Mouse (Mus musculus) myocyte (in vitro differentiated cells): ENCODE measurements at regions not wholly inside any gene's neighbourhood (a gene's known extent, or its start where the extent isn't known, plus 50 kb on each side); places are given as distances from the start of the nearest gene placed in this dataset.

Source experiments
- CEBPB ChIP-seq: IDR thresholded peaks from 2 replicates; pipeline ENCODE4 v1.6.1; 2011; ENCODE audit warnings: mild to moderate bottlenecking, moderate library complexity; ENCODE audit not compliant: poor library complexity, insufficient read depth, severe bottlenecking
- E2F4 ChIP-seq: IDR thresholded peaks from one replicate; pipeline ENCODE4 v1.6.1; 2011; ENCODE audit warnings: mild to moderate bottlenecking, control low read depth, moderate library complexity; ENCODE audit not compliant: insufficient read depth
- MAX ChIP-seq: IDR thresholded peaks from one replicate; pipeline ENCODE4 v1.6.1; 2011; ENCODE audit warnings: low read depth, mild to moderate bottlenecking, control low read depth
- MYOD1 ChIP-seq, 3 experiments: IDR thresholded peaks; one replicate each; pipeline ENCODE4 v1.6.1; 2011; ENCODE audit warnings: control low read depth in 2 of 3, low read depth in 2 of 3, mild to moderate bottlenecking in 2 of 3, moderate library complexity in 1 of 3; ENCODE audit not compliant: insufficient read length in 2 of 3, control insufficient read depth in 1 of 3
- MYOG ChIP-seq, 3 experiments: IDR thresholded peaks; one replicate each; pipeline ENCODE4 v1.6.1; 2011; ENCODE audit warnings: control low read depth in 2 of 3, low read depth in 2 of 3, mild to moderate bottlenecking in 2 of 3; ENCODE audit not compliant: insufficient read length in 2 of 3, control insufficient read depth in 1 of 3, insufficient read depth in 1 of 3
- POLR2A ChIP-seq: IDR thresholded peaks from one replicate; pipeline ENCODE4 v1.6.1; 2011; ENCODE audit warnings: low read depth, mild to moderate bottlenecking, control low read depth, moderate library complexity; ENCODE audit not compliant: insufficient read length
- POLR2AphosphoS2 ChIP-seq: IDR thresholded peaks from one replicate; pipeline ENCODE4 v1.6.1; 2011; ENCODE audit warnings: low read depth, control low read depth; ENCODE audit not compliant: insufficient read length
- REST ChIP-seq: IDR thresholded peaks from one replicate; pipeline ENCODE4 v1.6.1; 2011; ENCODE audit warnings: mild to moderate bottlenecking, control low read depth, moderate library complexity; ENCODE audit not compliant: insufficient read depth, insufficient read length
- SRF ChIP-seq: IDR thresholded peaks from one replicate; pipeline ENCODE4 v1.6.1; 2011; ENCODE audit warnings: low read depth; ENCODE audit not compliant: control insufficient read depth, insufficient read length
- TCF12 ChIP-seq: IDR thresholded peaks from one replicate; pipeline ENCODE4 v1.6.1; 2011; ENCODE audit warnings: mild to moderate bottlenecking, control low read depth; ENCODE audit not compliant: poor library complexity, insufficient read depth, severe bottlenecking
- TCF3 ChIP-seq: IDR thresholded peaks from one replicate; pipeline ENCODE4 v1.6.1; 2011; ENCODE audit warnings: low read depth, control low read depth; ENCODE audit not compliant: insufficient read length
- USF1 ChIP-seq: IDR thresholded peaks from one replicate; pipeline ENCODE4 v1.6.1; 2011; ENCODE audit warnings: low read depth, mild to moderate bottlenecking, control low read depth, moderate library complexity

- TF ChIP-seq POLR2A (no peak), E2F4 (no peak), POLR2AphosphoS2 (no peak), CEBPB (no peak), MAX (no peak), USF1 (no peak), TCF12 (no peak), MYOD1 (IDR thresholded peaks at IDR 0.05; ENCODE audit: control insufficient read depth in 1 of 3, insufficient read length in 2 of 3, low read depth in 2 of 3) (no peak), TCF3 (no peak), SRF (no peak), MYOG (IDR thresholded peaks at IDR 0.05; ENCODE audit: control insufficient read depth in 1 of 3, insufficient read depth in 1 of 3, insufficient read length in 2 of 3, low read depth in 2 of 3) (no peak), REST (no peak)
Measured at GRCm38 (mm10) chr5:46756094-46756493, 898.7 kb upstream of the Lcorl start.
